Mouse (Mus musculus) spleen, adult 18-20 months (tissue): ENCODE measurements around the gene Chmp3.

Experiments used
- DNase-seq, 2 experiments: peaks; one replicate each; pipeline ENCODE4 v3.0.0; 2022; ENCODE audit warnings: mixed read lengths in 2 of 2

The Chmp3 gene

GRCm38 (mm10) chr6:71613225-71613624 is 69.6 kb downstream of the Chmp3 start:
- no peak for DNase-seq

- DNase-seq = no peak
Observed at GRCm38 (mm10) chr6:71616959-71617358, 73.4 kb downstream of the Chmp3 start.

DNA sequence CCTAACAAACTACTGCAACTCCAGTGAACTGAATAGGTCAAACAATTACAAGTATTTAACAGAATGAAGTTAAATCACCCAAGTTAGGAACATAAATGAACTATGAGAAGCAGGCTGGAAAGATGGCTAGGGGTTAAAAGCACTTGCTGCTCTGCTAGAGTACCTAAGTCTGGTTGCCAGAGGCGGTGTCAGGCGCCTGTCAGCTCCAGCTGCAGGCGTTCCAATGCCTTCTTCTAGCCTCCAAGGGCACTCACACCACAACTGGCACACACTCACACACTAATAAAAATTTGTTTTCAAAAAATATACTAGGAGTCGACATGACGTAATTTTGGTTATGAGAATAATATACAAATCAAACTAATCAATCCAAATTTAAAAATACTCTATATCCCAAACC is 78.0 kb downstream of the Chmp3 start:
- no peak for DNase-seq

DNA sequence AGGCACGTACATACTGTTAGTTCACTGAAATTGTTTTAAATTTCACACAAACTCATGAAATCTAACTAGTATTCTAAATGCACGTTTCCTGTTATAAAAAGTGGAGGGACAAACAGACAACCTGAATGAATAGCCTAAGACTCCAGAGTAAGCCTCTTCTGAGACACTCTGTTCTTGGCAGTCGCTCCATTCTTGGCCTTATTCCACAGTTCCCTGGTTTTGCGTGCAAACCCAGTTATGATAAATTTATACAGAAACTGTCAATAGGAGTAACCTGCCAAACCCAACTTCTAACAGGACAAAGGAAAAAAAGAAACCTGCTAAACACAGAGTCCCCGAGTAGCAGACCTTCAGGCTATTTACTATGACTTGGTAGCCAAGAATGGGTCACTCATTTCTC is 78.4 kb downstream of the Chmp3 start:
- no peak for DNase-seq

DNA sequence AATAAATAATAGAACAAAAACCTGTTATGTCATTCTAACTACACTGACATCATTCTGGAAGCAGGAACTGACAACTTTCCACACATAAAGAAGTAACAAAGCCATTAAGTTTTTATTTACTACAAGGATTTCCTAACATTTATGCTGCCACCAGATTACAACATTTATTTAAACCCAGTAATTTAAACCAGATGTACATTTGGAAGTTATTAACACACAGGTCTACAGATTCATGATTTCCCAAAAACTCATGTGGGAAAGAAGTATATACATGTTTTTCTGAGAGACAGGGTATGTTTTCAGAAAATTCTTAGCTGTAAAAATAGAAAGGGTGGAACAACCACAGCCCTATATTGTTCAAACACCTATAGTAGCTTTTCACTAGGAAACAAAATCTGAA is 81.1 kb downstream of the Chmp3 start:
- DNase-seq = no peak

DNA sequence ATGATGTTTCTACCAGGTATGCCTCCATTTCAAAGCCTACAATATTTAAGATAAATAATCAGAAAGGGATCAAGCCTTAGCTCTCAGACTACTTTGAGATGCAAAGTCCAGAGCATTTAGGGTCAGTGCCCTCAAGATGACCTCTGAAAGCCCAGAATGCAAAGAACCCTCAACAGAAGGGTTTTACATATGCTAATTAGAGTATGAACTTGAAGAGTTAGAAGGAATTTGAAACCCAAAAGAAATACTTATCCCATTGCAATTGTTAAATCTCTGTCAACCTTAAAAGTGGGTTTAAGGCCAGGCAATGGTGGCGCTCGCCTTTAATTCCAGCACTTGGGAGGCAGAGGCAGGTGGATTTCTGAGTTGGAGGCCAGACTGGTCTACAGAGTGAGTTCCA is 82.4 kb downstream of the Chmp3 start:
- DNase-seq = no peak

- no peak for DNase-seq
Observed at GRCm38 (mm10) chr6:71627325-71627724, 83.7 kb downstream of the Chmp3 start.

DNA sequence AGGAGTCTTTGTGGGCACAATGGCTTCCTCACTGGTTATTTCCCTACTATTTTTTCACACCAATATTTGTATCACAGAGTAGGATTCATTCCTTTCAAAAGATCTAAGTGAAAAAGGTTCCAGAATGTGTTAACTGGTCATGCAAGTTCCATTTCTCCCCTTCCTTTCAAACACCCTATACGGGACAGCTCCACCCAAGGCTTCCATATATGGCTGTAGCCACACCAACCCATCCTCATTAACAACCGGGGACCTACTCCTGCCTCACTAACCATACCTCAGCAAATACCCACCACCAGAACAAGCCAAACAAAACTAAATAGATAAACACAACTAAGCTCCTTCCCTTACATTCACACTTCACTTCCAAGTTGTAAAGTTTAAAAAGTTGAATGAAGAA is 87.6 kb downstream of the Chmp3 start:
- no peak for DNase-seq

DNA sequence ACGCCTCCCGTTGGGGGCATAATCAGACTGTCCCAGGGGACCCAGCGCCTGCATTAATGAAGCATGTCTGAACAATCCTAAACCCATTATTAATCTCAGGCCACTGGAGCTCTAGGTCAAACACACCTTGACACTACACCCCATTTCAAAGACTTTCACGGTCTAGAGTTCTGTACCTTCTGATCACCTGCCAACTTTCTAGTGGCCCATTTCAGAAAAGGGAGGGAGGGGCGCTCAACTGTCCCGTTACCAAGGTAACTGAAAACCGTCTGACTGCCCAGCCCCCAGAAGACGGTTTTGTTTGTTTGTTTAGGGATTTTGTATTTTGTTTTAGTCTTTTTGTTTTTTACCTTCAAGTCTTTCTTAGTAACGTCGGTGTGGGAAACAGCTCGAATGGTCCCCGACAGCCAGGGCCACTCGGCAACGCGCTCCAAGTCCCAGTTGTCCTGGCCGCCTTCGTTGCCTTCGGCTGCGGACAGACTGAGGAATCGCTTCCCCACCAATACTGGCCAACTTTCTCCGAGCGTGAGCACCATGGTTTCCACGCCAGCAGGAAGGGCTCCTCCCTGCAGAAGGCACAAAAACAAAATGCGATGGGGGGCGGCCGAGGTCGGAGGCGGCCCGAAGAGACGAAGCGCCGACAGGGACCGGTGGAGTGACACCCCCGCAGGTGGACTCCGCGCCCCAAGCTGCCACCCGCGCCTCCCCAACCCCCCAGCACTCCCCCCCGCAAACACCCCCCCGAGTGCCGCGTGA is 88.3 kb downstream of the Chmp3 start:
- DNase-seq = peak; percentile 33 to 48
